Mouse (Mus musculus) ES-E14 (cell line): ENCODE data around the gene Gpx5. TPM values are rescaled to one million over a fixed set of nuclear protein-coding genes. Genes with fewer than 3 reads are reported as not detected.

Experiments
- DNase-seq: peaks from one replicate; pipeline ENCODE4 v3.0.0-alpha.2; 2013; ENCODE audit warnings: low read depth, low spot score
- H3K27ac ChIP-seq: 2 replicates; pipeline ENCODE4 v1.5.1; 2012; ENCODE audit warnings: low read depth, mild to moderate bottlenecking, low read length, moderate library complexity, mixed read lengths; ENCODE audit not compliant: poor library complexity, insufficient read depth, severe bottlenecking
- H3K36me3 ChIP-seq: 2 replicates; pipeline ENCODE4 v1.6.1; 2012; ENCODE audit warnings: mild to moderate bottlenecking, low read length, moderate library complexity, mixed read lengths; ENCODE audit not compliant: control insufficient read depth, poor library complexity, insufficient read depth, severe bottlenecking
- H3K4me1 ChIP-seq, 2 experiments: fragments of 150-350 bp in 1 of 2; sonication (generic) in 1 of 2; 2 replicates each; pipeline ENCODE4 v1.6.1; 2012; ENCODE audit warnings: low read length in 2 of 2, mild to moderate bottlenecking in 1 of 2, mixed read lengths in 1 of 2; ENCODE audit not compliant: control insufficient read depth in 2 of 2, insufficient read depth in 2 of 2, poor library complexity in 1 of 2
- H3K4me3 ChIP-seq, 2 experiments: fragments of 150-350 bp in 1 of 2; sonication (generic) in 1 of 2; 2 replicates each; pipeline ENCODE4 v1.5.1; 2012; ENCODE audit warnings: low read length in 2 of 2, low read depth in 1 of 2, mild to moderate bottlenecking in 1 of 2, mixed read lengths in 1 of 2; ENCODE audit not compliant: insufficient read depth in 1 of 2, poor library complexity in 1 of 2, severe bottlenecking in 1 of 2
- H3K9ac ChIP-seq: 2 replicates; pipeline ENCODE4 v1.6.1; 2012; ENCODE audit warnings: low read depth, mild to moderate bottlenecking, low read length, mixed read lengths; ENCODE audit not compliant: poor library complexity, insufficient read depth, severe bottlenecking
- H3K9me3 ChIP-seq: fragments of 150-350 bp; sonication (generic); 2 replicates; pipeline ENCODE4 v1.6.1; 2012; ENCODE audit warnings: low read depth, mild to moderate bottlenecking, low read length; ENCODE audit not compliant: control insufficient read depth, insufficient read depth
- CHD2 ChIP-seq: IDR thresholded peaks from 2 replicates; pipeline ENCODE4 v1.6.1; 2014; ENCODE audit warnings: mild to moderate bottlenecking, low read depth, low read length, inconsistent platforms
- HCFC1 ChIP-seq: IDR thresholded peaks from 2 replicates; pipeline ENCODE4 v1.6.1; 2012; ENCODE audit warnings: low read length, inconsistent platforms, borderline replicate concordance; ENCODE audit not compliant: insufficient read depth
- MAFK ChIP-seq: IDR thresholded peaks from 2 replicates; pipeline ENCODE4 v1.6.1; 2014; ENCODE audit warnings: mild to moderate bottlenecking, low read depth, low read length, inconsistent platforms; ENCODE audit not compliant: insufficient read depth
- ZC3H11A ChIP-seq: IDR thresholded peaks from 2 replicates; pipeline ENCODE4 v1.6.1; 2012; ENCODE audit warnings: low read depth, mild to moderate bottlenecking, inconsistent platforms, low read length, borderline replicate concordance
- ZNF384 ChIP-seq: IDR thresholded peaks from 2 replicates; pipeline ENCODE4 v1.6.1; 2012; ENCODE audit warnings: low read depth, low read length, inconsistent platforms
- in situ Hi-C, 2 experiments: fragments of 600-800 bp; cut with MboI; formaldehyde crosslinking; loops; one replicate each; pipeline ENCODE4 v1.15.1; 2025; ENCODE audit warnings: low sequenced_read_pairs in 2 of 2, inconsistent platforms in 1 of 2; ENCODE audit not compliant: unreplicated experiment in 2 of 2
- total RNA-seq: library from RNA; depleted of rRNA; stranded (reverse); fragments of 300-350 nt; gene quantifications from 2 replicates; pipeline ENCODE4 v1.2.3, GENCODE M21; 2012

Gene Gpx5
- total RNA-seq, 1 experiment: not detected

DNA sequence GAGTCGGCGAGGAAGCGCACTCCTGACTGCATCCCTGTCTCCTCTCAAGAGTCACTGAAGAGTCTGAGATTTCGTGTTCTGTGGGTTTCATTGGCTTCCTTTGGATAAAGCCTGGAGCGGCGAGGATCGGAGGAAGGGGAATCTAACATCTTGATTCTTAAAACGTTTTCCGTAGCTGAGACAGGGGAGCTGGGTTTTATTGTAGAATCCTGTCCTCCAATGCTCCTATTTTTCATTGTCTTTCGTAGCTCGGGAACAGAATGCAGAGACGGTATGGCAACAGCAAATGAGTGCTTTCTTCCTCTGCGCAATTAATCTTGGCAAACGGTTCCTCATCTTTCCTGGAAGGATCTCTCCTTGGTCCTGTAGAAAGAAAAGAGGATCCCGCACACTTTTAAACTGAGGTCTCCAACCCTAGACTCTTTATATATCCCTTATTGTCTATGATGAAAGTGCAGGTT lies 33.3 kb downstream of the Gpx5 start:
- H3K9ac ChIP-seq: peak overlapping the region; percentile 40; the same call in 1 of the 2 replicates
- H3K4me3 ChIP-seq: peak overlapping the region; percentile 46 to 73
- TF ChIP-seq ZNF384 (no peak), ZC3H11A (no peak), HCFC1 (no peak), CHD2 (no peak), MAFK (no peak)
- H3K27ac ChIP-seq: no peak overlapping the region
- DNase-seq: no peak
- H3K36me3 ChIP-seq: no peaks in the 10 kb centered on the region
- H3K9me3 ChIP-seq: no peaks in the 10 kb centered on the region
- in situ Hi-C loops: loop anchor here in 1 of 2 experiments (25.0 kb wide), 2 partner anchors 678 to 753 kb away; partner anchors contain the start of genes Prss16 and Zfp184
- H3K4me1 ChIP-seq: peaks cover 0 to 10% of the 10 kb centered on the region in 2 experiments; a peak in 1 of 4 replicates

DNA sequence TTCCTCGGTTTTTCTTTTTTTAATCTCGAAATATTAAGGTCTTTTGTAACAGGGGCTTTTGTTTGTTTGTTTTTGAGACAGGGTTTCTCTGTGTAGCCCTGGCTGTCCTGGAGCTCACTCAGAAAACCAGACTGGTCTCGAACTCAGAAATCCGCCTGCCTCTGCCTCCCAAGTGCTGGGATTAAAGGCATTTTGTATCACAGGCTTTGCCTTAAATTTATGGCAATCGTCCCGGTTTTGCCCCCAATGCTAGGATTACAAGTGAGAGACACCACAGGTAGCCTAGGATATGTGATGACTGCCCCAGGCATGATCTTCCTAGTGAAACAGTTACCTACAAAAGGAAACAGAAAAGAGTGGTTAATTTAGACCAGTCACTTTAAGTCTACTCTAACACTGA lies 34.0 kb downstream of the Gpx5 start:
- no peak overlapping the region; the same call in 1 of the 2 replicates for H3K9ac ChIP-seq
- no peak for TF ChIP-seq ZC3H11A
- TF ChIP-seq ZNF384: no peak
- TF ChIP-seq HCFC1: no peak
- no peak for TF ChIP-seq CHD2
- TF ChIP-seq MAFK: no peak
- H3K27ac ChIP-seq: no peak overlapping the region
- peak overlapping the region; percentile 46 to 73 for H3K4me3 ChIP-seq
- peaks cover 0 to 10% of the 10 kb centered on the region in 2 experiments; a peak in 1 of 4 replicates for H3K4me1 ChIP-seq
- in situ Hi-C loops: loop anchor here in 1 of 2 experiments (25.0 kb wide), 2 partner anchors 679 to 754 kb away; partner anchors contain the start of genes Prss16 and Zfp184
- no peaks in the 10 kb centered on the region for H3K9me3 ChIP-seq
- no peaks in the 10 kb centered on the region for H3K36me3 ChIP-seq
- no peak for DNase-seq

DNA sequence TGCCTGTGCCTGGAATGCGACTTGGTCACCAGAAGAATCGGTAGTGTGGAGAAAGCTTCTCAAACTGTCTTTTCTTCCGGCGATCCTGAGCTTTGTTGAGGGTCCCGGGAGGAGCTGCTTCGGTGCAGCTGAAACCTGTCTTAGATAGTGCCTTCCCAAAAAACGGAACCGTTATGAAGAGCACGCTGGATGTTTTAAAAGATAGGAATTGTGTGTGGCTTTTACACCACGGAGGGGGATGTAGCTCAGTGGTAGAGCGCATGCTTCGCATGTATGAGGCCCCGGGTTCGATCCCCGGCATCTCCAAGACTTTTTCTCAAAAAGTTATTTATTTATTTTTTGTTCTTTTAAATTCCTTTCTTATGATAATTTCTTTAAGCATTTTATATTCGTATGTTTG lies 38.5 kb downstream of the Gpx5 start:
- Histone ChIP-seq H3K36me3 (no peaks in the 10 kb centered on the region), H3K4me1 (peaks cover 0 to 8% of the 10 kb centered on the region in 2 experiments; a peak in 1 of 4 replicates), H3K9ac (no peak overlapping the region), H3K4me3 (peak overlapping the region; percentile 69 to 76), H3K9me3 (no peaks in the 10 kb centered on the region), H3K27ac (no peak overlapping the region)
- in situ Hi-C loops: loop anchor here in 1 of 2 experiments (25.0 kb wide), 2 partner anchors 683 to 758 kb away; partner anchors contain the start of genes Prss16 and Zfp184
- peak; percentile 67 for DNase-seq
- TF ChIP-seq ZC3H11A: no peak
- peak; percentile 12; the same call in 1 of the 2 replicates for TF ChIP-seq HCFC1
- no peak for TF ChIP-seq CHD2
- TF ChIP-seq ZNF384: no peak
- TF ChIP-seq MAFK: peak; percentile 93

DNA sequence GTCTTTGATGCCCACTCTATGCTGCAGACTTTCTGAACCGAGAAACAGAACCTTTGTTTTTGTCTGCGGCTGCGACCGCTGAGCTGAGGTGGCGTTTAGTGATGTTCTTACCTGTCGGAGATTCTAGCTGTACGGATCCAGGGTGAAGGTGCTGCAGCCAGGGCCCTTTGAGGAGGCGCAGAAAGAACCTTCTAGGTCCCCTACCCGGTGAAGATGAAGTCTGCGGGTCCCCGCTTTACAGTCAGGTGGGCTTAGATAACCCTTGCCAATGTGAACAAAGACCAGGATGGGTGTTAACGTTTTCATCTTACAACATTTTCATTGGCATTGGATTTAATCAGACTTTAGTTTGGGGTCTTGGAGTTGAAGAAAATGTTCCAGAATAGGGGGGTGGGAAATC lies 39.0 kb downstream of the Gpx5 start:
- Histone ChIP-seq H3K9me3 (no peaks in the 10 kb centered on the region), H3K36me3 (no peaks in the 10 kb centered on the region), H3K4me1 (peaks cover 0 to 8% of the 10 kb centered on the region in 2 experiments; a peak in 1 of 4 replicates), H3K4me3 (peak overlapping the region; percentile 69 to 76), H3K9ac (no peak overlapping the region; the same call in 1 of the 2 replicates), H3K27ac (no peak overlapping the region)
- DNase-seq: no peak
- in situ Hi-C loops: loop anchor here in 1 of 2 experiments (25.0 kb wide), 2 partner anchors 684 to 759 kb away; partner anchors contain the start of genes Prss16 and Zfp184
- no peak for TF ChIP-seq CHD2
- peak; percentile 3; the same call in 1 of the 2 replicates for TF ChIP-seq HCFC1
